Mouse (Mus musculus): ENCODE results near the gene Col6a3. TPM values are rescaled to one million over a fixed set of nuclear protein-coding genes. Genes with fewer than 3 reads are reported as not detected.

Col6a3 gene
- polyA plus RNA-seq (2015; fragmentation: Nextera tagmentation; extraction: Ambion mirVana) = 2.2 and 2.3 TPM in 2 replicates

DNA sequence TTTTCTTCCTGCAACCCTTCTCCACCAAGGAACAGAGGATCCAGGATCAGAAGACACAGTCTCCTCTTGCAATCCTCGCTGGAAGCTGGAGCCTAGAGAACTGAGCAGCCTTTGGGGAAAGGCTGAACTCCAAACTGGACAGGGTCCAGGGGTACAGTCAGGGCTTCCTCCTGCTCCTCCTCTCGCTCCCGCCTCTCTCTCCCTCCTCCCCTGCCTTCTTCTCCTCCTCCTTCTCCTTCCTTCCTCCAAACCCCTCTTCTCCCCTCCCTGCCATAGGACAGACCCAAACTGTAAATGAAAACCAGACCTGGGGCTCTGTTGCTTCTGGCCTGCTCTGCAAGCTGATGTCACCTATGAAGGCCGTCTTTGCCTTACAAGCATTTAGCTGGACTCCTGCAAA, at the start of gene Col6a3:
Gene Col6a3 (minus strand): TSS at position 136 of the 400 bp plus-strand sequence.
- WGBS = 81% methylated on average over 3 of the region's 4 CpGs

DNA sequence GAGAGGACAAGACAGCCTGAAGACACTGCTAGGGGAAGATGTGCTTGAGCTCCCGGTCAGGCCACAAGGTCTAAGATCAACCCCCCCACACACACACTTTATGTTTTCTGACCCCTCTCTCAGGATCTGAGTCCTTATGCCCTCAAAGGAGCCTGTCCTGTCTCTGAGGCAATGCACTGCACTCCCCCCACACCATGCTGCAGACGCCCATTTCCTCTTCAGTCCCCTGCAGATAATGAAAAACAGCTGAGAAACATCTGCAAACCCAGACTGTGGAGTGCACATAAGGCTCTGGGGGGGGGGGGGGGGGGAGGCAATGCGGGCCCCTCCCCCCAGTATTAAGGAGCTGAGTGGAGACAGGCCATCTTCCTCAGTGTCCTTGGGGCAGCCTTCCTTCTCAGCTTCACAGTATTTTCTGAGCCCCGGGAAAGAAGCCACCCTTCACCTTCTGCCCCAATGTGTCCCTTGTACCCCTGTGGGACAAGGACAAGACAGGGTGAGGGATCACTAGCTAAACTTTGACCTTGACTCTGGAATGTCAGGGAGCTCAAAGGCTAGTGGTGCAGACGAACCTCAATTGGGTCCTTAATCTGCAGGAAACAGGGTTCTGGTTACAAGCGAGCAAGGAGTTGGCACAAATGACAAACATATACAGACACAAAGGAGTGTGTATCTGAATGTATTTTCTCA, 42.1 kb upstream of the Col6a3 start:
- H3K9ac ChIP-seq = no peak overlapping the region
- no peak overlapping the region for H3K4me2 ChIP-seq
- H3K36me3 ChIP-seq (ENCODE audit: poor library complexity, severe bottlenecking) = no peaks in the 10 kb centered on the region
- no peak overlapping the region for H3K4me3 ChIP-seq
- H3K27me3 ChIP-seq = no peaks in the 10 kb centered on the region
- 72% methylated on average over 5 of the region's 6 CpGs for WGBS
- H3K27ac ChIP-seq = no peak overlapping the region
- H3K4me1 ChIP-seq = no peaks in the 10 kb centered on the region
- peaks cover 7% of the 10 kb centered on the region; the same call in 1 of the 2 replicates for H3K9me3 ChIP-seq (replicated peaks)
- no peak for ATAC-seq

More for the DNA sequence above, at the start of gene Col6a3:
- Histone ChIP-seq H3K27me3 (0 out of 2 replicates have a peak, but pooled peaks cover 4% of the 10 kb centered on the region), H3K4me1 (peaks cover 3% of the 10 kb centered on the region; the same call in 1 of the 2 replicates), H3K9me3 (replicated peaks) (no peaks in the 10 kb centered on the region), H3K4me3 (no peak within 1 kb of the TSS), H3K9ac (no peak within 1 kb of the TSS), H3K4me2 (no peak within 1 kb of the TSS), H3K27ac (no peak within 1 kb of the TSS), H3K36me3 (ENCODE audit: poor library complexity, severe bottlenecking) (no peaks in the 10 kb centered on the region)
- no peak for ATAC-seq

DNA sequence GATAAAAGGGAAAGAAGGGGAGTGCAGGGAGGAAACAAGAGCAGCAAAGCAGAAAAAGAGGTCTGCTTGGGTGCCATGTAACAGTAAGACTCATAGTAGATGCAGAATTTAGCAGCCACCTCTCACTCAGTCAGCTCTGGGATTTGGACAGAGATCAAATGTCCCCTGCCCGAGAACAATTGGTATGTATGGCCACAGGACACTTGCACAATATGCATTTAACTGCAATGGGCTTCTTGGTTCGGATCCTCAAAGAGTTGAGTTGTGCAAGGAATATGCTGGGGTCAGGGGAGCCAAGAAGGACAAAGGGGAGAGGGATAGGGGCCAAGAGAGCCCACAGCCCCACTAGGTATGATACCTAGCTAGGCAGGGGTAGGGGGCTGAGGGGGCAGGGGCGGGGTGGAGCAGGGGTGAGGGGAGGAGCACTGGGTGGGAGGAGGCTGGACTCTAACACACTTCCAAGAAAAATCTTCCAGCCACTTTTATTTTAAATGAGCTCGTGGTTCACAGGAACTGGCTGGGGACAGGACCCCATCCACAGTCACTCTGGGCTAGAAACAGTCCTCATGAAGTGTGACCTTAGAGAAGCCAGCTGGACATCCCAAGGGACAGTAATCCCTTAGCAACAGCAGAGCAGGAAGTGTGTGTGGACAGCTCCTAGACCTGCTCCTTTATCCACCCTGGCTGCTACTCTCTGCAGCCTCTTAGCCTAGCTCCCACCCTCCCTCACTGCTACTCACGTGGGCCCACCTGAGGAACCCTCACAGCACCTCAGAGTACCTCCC, 32.9 kb upstream of the Col6a3 start:
- no peak overlapping the region for H3K9ac ChIP-seq
- WGBS = 66% methylated on average over 5 of the region's 5 CpGs
- H3K27me3 ChIP-seq = no peaks in the 10 kb centered on the region
- H3K27ac ChIP-seq = no peak overlapping the region
- H3K9me3 ChIP-seq (replicated peaks) = no peaks in the 10 kb centered on the region
- H3K4me1 ChIP-seq = no peaks in the 10 kb centered on the region
- no peaks in the 10 kb centered on the region for H3K36me3 ChIP-seq (ENCODE audit: poor library complexity, severe bottlenecking)
- ATAC-seq = no peak
- H3K4me3 ChIP-seq = no peak overlapping the region
- no peak overlapping the region for H3K4me2 ChIP-seq

DNA sequence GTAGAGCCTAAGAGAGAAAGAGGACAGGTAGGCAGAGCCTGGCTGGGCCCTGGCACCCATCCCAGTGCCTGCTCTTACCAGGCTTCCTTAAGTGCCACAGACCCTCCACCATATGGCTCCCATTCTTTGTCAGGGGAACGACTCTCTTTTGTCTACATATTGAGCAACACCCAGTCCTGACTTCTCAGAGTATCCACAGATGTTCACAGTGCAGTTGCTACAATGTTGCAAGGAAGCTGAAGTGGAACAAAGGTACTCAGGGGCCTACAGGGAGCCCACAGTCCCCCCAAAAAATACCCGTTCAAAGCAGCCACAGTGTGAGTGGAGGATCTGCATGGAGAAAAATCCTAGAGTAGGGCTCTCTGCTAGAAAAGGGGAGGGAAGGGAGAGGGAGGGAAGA, 32.2 kb upstream of the Col6a3 start:
- Histone ChIP-seq H3K4me2 (no peak overlapping the region), H3K4me3 (no peak overlapping the region), H3K27me3 (no peaks in the 10 kb centered on the region), H3K36me3 (ENCODE audit: poor library complexity, severe bottlenecking) (no peaks in the 10 kb centered on the region), H3K9ac (no peak overlapping the region), H3K9me3 (replicated peaks) (no peaks in the 10 kb centered on the region), H3K27ac (no peak overlapping the region), H3K4me1 (no peaks in the 10 kb centered on the region)
- whole genome bisulfite sequencing = 48% methylated on average over 2 of the region's 2 CpGs
- ATAC-seq = no peak

DNA sequence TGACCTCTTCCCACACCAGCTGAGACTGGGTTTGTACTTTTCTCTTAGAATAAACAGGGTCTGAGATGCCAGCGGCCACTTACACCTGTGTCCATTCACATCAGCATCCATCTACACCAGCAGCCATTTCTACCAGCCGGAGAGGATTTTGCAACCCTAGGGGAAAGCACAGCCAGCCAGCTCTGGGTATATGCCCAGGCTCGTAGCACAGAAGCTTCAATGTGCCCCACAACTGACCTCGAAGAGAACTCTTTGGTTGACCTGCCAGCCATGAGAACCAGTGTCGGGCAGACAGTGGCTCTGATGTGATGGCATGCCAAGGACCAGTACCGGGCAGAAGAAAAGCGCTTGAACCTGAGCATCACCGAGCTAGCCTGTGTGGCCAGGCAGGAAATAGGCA, 31.6 kb upstream of the Col6a3 start:
- Histone ChIP-seq H3K9ac (no peak overlapping the region), H3K27me3 (no peaks in the 10 kb centered on the region), H3K4me2 (no peak overlapping the region), H3K4me3 (no peak overlapping the region), H3K9me3 (replicated peaks) (no peaks in the 10 kb centered on the region), H3K36me3 (ENCODE audit: poor library complexity, severe bottlenecking) (no peaks in the 10 kb centered on the region), H3K27ac (no peak overlapping the region), H3K4me1 (no peaks in the 10 kb centered on the region)
- 88% methylated on average over 8 of the region's 8 CpGs for WGBS
- ATAC-seq = no peak

DNA sequence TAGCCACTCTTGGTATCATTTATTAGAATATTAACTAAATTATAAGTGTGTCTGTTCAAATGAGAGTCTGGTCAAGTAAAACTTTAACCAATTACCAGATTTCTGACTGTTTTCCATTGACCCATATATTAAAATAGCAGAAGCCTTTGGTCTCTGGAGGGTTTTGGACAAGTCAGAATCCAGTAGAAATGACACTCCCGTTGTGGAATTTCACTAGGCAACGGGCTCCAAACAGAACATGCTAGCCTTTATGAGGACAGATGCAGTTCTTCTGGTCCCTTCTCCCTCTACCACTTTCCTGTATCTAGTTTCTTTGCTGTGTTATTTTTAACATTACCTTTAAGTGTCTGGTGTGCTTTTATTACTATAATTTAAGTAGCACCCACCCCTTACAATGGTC, 26.8 kb upstream of the Col6a3 start:
- no peak overlapping the region for H3K27ac ChIP-seq
- H3K9ac ChIP-seq = no peak overlapping the region
- no peaks in the 10 kb centered on the region for H3K27me3 ChIP-seq
- no peaks in the 10 kb centered on the region for H3K9me3 ChIP-seq (replicated peaks)
- 90% methylated on average over 2 of the region's 2 CpGs for WGBS
- no peaks in the 10 kb centered on the region for H3K4me1 ChIP-seq
- no peak overlapping the region for H3K4me2 ChIP-seq
- no peak overlapping the region for H3K4me3 ChIP-seq
- H3K36me3 ChIP-seq (ENCODE audit: poor library complexity, severe bottlenecking) = no peaks in the 10 kb centered on the region
- no peak for ATAC-seq

DNA sequence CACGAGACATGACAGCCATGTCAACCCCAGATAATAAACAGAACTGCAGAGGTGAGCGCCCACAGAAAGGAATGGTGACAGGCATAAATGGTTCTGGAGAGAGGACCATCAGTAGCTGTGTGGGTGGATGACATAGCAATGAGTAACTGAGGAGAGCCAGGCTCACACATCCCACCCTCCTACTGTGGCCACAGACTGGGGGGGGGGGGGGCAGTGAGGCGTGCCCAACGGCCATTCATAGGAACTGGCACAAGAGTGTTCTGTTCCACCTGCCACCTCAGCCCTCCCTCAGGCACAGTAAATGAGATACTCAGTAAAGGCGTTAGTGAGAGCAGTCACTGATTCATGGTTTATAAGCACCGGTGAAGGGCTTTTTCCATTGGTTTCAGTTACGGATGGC, 23.0 kb upstream of the Col6a3 start:
- no peak overlapping the region for H3K9ac ChIP-seq
- H3K4me2 ChIP-seq = no peak overlapping the region
- no peak overlapping the region for H3K4me3 ChIP-seq
- H3K27ac ChIP-seq = no peak overlapping the region
- H3K27me3 ChIP-seq = no peaks in the 10 kb centered on the region
- H3K4me1 ChIP-seq = no peaks in the 10 kb centered on the region
- WGBS = 87% methylated on average over 6 of the region's 7 CpGs
- no peaks in the 10 kb centered on the region for H3K9me3 ChIP-seq (replicated peaks)
- no peak for ATAC-seq
- no peaks in the 10 kb centered on the region for H3K36me3 ChIP-seq (ENCODE audit: poor library complexity, severe bottlenecking)

DNA sequence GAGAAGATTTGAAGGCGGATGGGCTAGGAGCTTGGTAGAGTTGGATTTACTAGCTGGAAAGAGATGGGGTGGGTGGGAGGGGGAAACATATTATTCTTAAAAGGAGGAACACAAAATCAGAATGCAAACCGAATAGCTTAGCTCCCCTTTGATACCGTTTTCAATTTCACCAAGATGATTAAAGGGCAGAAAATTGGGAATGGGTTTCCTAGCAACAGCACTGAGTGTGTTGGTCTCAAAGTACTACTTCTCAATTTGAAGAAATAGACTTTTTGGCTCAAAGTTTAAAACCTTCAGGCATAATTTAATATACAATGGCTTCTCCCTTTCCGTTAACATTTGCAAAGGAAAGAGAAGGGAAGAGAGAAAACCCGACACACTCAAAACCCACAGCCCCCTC, 12.1 kb upstream of the Col6a3 start:
- ATAC-seq = no peak
- Histone ChIP-seq H3K4me1 (no peaks in the 10 kb centered on the region), H3K9ac (no peak overlapping the region), H3K27ac (no peak overlapping the region), H3K36me3 (ENCODE audit: poor library complexity, severe bottlenecking) (no peaks in the 10 kb centered on the region), H3K27me3 (no peaks in the 10 kb centered on the region), H3K4me3 (no peak overlapping the region), H3K9me3 (replicated peaks) (no peaks in the 10 kb centered on the region), H3K4me2 (no peak overlapping the region)
- WGBS = 67% methylated on average over 5 of the region's 5 CpGs

DNA sequence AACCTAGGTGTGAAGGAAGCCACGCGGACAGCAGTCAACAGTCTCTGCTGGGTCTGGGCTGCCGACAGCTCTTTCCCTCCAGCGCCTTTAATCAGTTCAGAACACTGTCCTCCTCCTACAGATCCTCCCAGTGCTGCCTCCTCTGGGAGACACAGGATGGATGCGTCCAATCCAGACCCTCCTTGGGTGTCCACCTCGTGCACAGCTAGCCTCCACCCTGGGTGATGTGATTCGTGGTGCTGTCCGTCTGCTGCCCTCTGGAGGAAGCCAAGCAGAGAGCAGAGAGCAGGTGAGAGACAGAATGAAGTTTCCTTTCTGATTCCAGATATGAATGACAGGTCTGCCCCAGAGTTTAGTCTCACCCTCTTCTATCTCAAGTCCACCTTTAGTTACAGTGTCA, 6.1 kb upstream of the Col6a3 start:
- H3K4me3 ChIP-seq = no peak overlapping the region
- H3K4me1 ChIP-seq = peaks cover 3% of the 10 kb centered on the region; the same call in 1 of the 2 replicates
- H3K9me3 ChIP-seq (replicated peaks) = no peaks in the 10 kb centered on the region
- H3K4me2 ChIP-seq = no peak overlapping the region
- H3K27ac ChIP-seq = no peak overlapping the region
- H3K9ac ChIP-seq = no peak overlapping the region
- no peaks in the 10 kb centered on the region for H3K36me3 ChIP-seq (ENCODE audit: poor library complexity, severe bottlenecking)
- WGBS = 36% methylated on average over 8 of the region's 8 CpGs
- no peaks in the 10 kb centered on the region for H3K27me3 ChIP-seq
- no peak for ATAC-seq

DNA sequence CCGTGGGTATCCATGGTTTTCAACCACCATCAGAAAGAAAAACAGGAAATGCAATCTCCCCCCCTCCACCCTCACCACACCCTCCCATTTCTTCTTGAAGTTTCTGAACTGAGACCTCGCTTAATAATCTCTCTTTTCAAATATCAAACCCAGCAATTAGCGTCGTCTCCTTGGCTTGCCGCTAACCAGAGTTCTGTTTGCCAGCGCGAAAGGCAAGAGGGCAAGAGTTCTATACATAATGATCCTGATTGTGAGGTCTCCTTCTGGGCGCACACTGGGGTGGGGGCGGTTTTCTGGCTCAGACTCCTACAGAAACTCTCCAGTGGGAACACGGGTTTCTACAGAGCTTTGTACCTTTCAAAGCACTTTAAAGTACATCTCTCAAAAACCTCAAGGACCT, 1.4 kb upstream of the Col6a3 start:
- Histone ChIP-seq H3K9ac (no peak overlapping the region), H3K9me3 (replicated peaks) (no peaks in the 10 kb centered on the region), H3K27me3 (0 out of 2 replicates have a peak, but pooled peaks cover 4% of the 10 kb centered on the region), H3K4me2 (no peak overlapping the region), H3K4me3 (no peak overlapping the region), H3K4me1 (peaks cover 3% of the 10 kb centered on the region; the same call in 1 of the 2 replicates), H3K27ac (no peak overlapping the region), H3K36me3 (ENCODE audit: poor library complexity, severe bottlenecking) (no peaks in the 10 kb centered on the region)
- WGBS = 32% methylated on average over 10 of the region's 10 CpGs
- ATAC-seq = no peak

DNA sequence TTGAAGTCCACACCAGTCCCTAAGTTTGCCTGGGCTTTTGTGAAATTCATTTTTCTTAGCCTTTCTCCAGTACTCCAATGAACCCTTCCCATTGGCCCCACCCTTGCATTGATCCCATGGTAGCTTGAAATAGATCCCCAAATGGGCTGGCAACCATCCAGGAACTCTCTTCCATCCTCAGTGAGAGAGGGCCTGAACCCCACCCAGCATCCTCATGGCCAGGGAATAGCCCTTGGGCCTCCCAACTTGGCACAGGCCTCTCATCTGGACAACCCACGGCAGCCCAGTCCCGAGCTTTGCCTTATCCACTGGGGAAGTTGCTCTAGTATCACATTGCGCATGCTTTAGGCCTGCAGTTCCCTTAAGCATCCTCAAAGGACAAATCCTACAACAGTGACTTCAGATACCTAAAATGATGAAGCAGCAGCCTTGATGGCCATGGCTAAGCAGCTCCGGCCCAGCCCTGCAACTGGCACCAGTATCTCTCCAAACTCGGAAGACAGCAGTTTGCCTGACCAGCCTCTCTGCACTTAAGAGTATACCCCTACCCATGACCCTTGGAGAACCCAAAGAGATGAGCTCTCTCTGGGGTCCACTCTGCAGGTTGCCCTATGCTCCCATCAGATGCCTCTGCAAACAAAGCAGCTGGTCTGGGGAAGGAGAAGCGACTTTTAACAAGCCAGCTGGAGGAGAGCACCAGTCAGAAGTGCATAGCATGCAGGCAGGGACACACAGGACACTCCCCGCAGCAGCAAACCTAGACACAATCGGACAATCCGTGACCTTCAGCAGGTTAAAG, 783 bp downstream of the Col6a3 start:
- H3K4me3 ChIP-seq = no peak overlapping the region
- no peak overlapping the region for H3K27ac ChIP-seq
- 0 out of 2 replicates have a peak, but pooled peaks cover 4% of the 10 kb centered on the region for H3K27me3 ChIP-seq
- H3K4me2 ChIP-seq = no peak overlapping the region
- no peaks in the 10 kb centered on the region for H3K9me3 ChIP-seq (replicated peaks)
- 89% methylated on average over 9 of the region's 9 CpGs for WGBS
- H3K9ac ChIP-seq = no peak overlapping the region
- no peaks in the 10 kb centered on the region for H3K36me3 ChIP-seq (ENCODE audit: poor library complexity, severe bottlenecking)
- no peak for ATAC-seq
- H3K4me1 ChIP-seq = peaks cover 3% of the 10 kb centered on the region; the same call in 1 of the 2 replicates

DNA sequence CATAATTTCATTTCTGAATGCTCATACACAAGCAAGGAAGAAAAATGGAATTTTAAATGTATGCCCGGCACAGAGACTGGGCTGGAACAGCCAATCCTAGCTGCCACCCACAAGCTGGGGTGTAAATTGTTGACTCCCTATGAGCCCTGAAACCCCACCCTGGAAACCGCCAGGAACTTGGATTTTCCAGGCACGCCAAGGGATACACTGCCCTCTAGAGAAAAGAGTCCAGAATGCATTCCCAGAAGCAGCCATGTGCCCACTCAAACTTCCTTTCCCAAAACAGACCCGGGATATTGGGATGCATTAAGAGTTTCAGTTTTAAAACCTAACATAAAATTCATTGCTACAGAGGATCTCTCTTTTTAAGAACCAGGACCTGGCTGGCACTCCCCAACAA, 3.5 kb downstream of the Col6a3 start:
- no peak overlapping the region for H3K9ac ChIP-seq
- WGBS = 18% methylated on average over 4 of the region's 4 CpGs
- H3K4me1 ChIP-seq = peaks cover 8% of the 10 kb centered on the region
- H3K4me2 ChIP-seq = no peak overlapping the region
- no peak overlapping the region for H3K27ac ChIP-seq
- ATAC-seq = no peak
- H3K9me3 ChIP-seq (replicated peaks) = no peaks in the 10 kb centered on the region
- H3K36me3 ChIP-seq (ENCODE audit: poor library complexity, severe bottlenecking) = no peaks in the 10 kb centered on the region
- no peak overlapping the region for H3K4me3 ChIP-seq
- 0 out of 2 replicates have a peak, but pooled peaks cover 4% of the 10 kb centered on the region for H3K27me3 ChIP-seq

Data from forebrain, embryonic 13.5 days (tissue).